Mouse (Mus musculus): ENCODE results near the gene Rrp9.

Rrp9 gene

DNA sequence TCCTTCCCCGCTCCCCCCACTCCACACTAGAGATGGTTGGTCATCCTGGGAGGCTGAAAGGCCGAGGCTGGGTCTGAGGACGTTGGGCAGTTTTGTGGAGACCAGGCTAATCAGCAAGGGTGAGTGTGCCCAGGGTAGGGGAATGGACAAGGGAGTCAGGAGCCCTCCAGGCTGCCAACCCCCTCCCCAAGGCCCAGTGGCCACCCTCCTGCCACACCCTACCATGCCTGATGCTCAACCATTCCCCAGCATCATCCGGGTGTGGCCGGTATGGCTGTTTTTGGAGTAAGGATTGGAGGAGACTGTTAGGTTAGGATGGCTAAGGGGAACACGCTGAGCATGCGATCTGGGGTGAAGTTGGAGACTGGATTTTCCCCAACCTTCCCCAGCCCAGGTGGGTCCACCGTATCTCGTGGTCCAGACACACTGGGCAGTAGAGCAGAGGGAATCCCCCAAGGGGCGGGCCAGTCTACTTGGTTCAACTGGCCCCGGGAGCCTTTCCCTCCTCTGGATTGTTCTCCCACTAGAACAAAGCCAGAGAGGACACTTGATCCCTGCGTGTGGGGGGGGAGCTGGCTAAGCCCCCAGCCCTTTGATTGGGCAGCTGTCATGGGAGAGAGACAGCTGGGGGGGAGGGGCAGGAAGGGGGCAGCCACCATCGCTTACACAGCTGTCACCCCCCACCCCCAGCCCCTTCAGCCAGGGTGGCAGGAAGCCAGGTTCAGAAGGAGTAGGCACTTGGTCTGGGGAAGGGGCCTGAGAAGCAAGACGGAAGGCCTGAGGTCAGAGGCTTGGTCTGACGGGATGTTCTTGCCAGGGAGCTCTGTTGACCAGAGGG, 19.2 kb upstream of the Rrp9 start:
- in situ Hi-C loops (cut with MboI, MseI), result no loop called here

DNA sequence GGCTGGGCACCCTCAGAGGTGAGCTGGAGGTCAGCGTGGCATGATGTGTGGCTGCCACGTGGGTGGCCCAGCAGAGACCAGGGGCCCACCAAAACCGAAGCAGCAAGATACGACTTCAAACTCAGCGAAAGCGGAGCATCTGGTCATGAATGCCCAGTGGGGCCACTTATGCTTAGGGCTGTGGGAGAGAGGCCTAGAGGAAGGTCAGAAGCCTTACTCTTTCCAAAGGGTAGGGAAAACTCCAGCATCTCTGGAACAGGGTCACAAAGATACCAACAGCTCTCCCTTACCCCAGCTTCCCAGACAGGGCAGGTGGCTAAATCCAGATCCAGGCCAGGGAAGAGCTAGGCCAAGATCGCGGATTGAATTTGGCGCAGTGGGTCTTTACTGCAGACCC, 18.6 kb upstream of the Rrp9 start:
- in situ Hi-C loops (cut with MboI, MseI), result no loop called here

DNA sequence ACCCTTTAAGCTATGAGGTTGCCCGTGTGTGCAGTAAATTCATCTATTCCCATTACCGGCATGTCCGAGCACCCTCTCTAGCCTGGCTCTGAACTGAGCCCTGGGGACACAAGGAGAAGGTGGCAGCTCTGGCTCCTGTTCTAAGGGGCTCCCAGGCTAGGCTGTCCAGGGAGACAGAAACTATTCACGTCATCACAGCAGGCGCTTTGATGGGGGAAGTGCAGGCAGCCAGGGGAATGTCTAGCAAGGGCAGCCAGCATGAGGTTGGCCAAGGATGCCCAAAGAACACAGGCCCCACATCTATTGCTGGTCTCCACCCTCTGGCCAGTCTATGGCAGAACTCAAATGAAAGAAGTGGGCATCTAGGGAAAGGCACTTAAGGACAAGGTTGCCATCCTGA, 17.8 kb upstream of the Rrp9 start:
- in situ Hi-C loops (cut with MboI, MseI), result no loop called here

- in situ Hi-C loops (cut with MboI, MseI), result no loop called here
These were observed 15.8 kb upstream of the Rrp9 start for GRCm38 (mm10) chr9:106459946-106460345.

GRCm38 (mm10) chr9:106460401-106461025, 15.2 kb upstream of the Rrp9 start:
- in situ Hi-C loops (cut with MboI, MseI), result no loop called here

DNA sequence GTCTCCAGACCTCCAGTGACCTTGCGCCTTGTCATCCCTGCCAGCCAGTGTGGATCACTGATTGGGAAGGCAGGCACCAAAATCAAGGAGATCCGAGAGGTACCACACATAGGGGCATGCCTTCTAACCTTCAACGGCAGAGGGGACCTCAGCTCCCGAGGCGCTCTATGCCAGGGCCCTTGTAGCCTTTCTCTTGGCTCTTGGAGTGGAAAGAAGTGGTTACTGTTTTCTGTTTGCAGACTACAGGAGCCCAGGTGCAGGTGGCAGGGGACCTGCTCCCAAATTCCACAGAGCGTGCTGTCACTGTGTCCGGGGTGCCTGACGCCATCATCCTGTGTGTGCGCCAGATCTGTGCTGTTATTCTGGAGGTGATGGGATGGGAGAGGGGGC, 14.7 kb upstream of the Rrp9 start:
- in situ Hi-C loops (cut with MboI, MseI), result no loop called here

DNA sequence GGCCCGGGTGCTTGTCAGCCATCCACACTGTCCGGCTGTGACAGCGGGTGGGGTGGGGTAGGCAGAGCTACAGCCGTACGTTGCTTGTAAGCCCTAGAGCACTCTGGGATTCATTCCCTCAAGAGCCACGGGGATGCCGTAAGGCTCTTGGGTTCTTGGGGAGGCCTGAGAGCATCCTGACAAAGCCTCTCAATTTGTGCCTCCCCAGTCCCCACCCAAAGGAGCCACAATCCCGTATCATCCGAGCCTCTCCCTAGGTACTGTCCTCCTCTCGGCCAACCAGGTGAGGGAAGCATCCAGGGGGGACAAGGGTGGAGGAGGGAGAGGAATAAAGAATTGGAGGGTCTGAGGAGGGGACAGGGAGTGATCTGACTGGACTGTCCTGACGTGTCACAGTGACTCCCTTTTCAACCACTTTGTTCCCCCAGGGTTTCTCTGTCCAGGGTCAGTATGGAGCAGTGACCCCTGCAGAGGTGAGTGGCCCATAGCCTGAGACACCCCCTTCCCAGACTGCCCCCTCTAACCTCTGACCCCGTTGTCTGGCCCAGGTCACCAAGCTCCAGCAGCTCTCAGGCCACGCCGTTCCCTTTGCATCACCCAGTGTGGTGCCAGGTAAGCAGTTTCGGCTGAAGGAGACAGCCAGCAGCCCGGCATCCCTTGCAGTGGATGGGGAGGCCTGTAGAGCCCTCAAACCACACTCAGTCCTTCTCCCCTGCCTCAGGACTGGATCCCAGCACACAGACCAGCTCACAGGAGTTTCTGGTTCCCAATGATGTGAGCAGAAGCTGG, 13.9 kb upstream of the Rrp9 start:
- in situ Hi-C loops (cut with MboI, MseI), result no loop called here

GRCm38 (mm10) chr9:106462430-106462800, 13.3 kb upstream of the Rrp9 start:
- in situ Hi-C loops (cut with MboI, MseI), result no loop called here

DNA sequence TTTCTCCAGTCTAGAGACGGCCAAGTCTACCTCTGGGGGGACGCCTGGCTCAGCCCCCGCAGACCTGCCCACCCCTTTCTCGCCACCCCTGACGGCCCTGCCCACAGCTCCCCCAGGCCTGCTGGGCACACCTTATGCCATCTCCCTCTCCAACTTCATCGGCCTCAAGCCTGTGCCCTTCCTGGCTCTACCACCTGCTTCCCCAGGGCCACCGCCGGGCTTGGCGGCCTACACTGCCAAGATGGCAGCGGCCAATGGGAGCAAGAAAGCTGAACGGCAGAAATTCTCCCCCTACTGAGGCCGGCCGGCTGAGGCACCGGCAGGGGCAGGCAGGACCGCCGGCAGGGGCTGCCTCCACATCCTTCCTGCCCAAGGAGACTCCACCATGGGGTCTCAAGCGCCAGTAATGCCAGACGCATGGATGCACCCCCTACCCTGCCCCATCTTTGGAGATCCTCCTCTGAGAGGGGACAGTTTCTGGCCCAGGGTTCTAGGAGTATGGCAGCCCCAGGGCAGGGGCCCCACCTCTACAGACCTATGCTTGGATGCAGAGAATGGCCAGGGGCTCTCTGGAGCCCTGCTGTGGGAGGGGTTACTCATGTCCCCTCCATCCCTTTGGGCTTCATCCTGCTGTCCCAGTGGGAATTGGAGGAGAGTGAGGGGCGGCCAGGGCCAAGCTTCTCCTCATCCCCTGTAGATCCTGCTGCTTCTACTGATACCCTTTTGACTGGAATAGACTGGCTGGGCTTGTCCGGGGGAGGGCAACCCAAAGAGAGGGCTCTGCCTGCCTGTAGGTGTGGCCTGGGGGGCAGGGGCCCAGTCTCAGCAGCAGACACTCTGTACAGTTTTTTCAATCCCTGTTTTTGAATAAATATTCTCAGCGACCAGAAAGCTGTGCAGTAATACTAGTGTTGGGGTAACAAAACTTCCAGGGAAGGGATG, 12.4 kb upstream of the Rrp9 start:
- in situ Hi-C loops (cut with MboI, MseI), result no loop called here

GRCm38 (mm10) chr9:106464751-106465541, 10.8 kb upstream of the Rrp9 start:
- in situ Hi-C loops (cut with MboI, MseI), result no loop called here

DNA sequence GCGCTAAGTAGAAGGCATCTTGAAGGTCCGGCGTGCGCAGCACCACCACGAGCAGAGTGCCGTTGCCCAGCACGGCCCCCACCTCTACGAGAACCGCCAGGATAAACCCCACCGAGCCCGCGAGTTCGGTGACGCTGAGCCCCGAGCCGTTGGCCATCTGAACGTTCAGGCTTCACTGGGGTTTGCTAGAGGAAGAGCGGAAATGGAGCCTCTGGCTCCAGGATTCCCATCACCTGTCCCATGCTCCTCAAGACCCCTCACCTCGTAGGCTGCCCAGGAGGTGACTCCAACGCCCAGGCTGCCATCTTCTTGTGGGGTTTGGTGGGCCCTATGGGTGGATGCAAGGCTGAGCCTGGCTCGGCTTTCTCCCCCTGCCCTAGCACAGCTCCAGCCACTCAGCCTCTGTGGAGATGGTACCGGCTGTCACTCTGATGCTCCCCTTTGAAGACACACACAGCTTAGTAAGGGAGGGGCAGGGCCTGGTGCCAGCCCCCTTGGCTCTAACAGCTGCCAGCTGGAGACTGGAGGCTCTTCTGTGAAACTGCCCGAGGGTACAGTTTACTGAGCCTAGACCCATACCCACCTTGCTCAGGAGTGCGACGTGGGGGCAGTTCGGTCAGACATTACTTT, 10.1 kb upstream of the Rrp9 start, which contains the start of gene Gpr62:
Gene Gpr62, minus strand, starts transcription at position 368 of the 630 bp plus-strand sequence.
- in situ Hi-C loops (cut with MboI, MseI), result no loop called here

DNA sequence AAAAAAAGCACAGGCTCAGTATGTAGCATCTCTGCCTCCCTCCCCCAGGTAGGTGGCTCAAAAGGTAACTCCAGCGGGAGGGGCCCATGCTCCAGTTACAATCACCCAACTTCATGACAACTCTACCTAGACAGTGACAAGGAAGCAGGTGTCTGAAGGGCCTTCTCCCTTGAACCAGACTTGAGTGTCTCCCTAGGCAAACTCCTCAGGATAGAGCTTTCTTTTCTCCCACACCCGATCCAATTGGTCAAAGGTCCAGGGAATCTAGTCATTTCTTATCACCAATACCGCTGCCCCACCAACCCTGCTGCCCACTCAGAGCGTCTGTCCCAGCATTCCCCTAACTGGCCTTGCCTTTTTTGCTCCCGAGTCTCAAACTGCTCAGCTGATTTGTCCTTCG, 9.0 kb upstream of the Rrp9 start:
- in situ Hi-C loops (cut with MboI, MseI), result no loop called here

- in situ Hi-C loops (cut with MboI, MseI), result no loop called here
These were observed 8.0 kb upstream of the Rrp9 start for GRCm38 (mm10) chr9:106467746-106468145.

GRCm38 (mm10) chr9:106469317-106469716, 6.4 kb upstream of the Rrp9 start:
- in situ Hi-C loops (cut with MboI, MseI), result no loop called here

GRCm38 (mm10) chr9:106469776-106470175, 6.0 kb upstream of the Rrp9 start:
- in situ Hi-C loops (cut with MboI, MseI), result no loop called here

DNA sequence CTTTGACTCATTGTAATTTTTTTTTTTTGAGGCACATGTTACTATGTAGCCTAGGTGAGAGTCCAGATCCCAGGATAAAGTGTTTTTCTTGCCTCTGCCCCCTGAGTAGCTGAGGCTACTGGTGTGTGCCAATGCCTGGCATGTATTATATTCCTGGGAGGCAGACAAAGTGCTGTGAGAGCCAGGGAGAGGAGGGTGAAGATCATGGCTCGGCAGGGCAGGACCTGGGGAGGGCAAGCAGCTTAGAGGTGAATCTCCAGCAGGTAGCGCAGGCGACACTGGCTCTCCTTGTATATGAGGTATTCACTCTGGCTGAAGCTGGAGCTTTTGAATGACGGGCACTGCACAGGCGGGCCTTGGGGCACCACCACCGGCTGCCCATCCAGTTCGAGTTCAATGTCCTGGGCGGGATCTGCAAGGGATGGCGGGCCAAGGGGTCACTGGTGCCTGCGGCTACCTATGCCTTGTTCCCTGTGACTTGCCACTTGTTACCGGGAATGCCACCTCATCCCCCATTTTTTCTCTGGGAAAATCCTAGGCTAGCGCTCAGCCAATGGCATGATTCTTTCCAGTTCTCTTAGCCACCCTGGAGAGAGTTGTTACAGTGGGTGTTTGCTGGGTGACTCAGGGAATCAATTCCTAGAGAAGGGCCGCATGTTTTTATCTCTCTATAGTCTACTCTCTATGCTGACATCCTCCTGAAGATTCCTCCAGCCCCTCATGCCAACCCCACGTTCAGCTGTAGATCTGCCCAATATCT, 4.6 kb upstream of the Rrp9 start:
- in situ Hi-C loops (cut with MboI, MseI), result no loop called here

- in situ Hi-C loops (cut with MboI, MseI), result no loop called here
These were observed 3.9 kb upstream of the Rrp9 start for GRCm38 (mm10) chr9:106471892-106472291.

GRCm38 (mm10) chr9:106472321-106472720, 3.4 kb upstream of the Rrp9 start:
- in situ Hi-C loops (cut with MboI, MseI), result no loop called here

GRCm38 (mm10) chr9:106473081-106473752, 2.5 kb upstream of the Rrp9 start:
- in situ Hi-C loops (cut with MboI, MseI), result no loop called here
